Mouse (Mus musculus): ENCODE measurements around the gene Ssr2. TPM values are rescaled to one million over a fixed set of nuclear protein-coding genes. Genes with fewer than 3 reads are reported as not detected.

The Ssr2 gene
- total and polyA plus RNA-seq, 2 experiments from 2014 or later: 196 to 236 TPM

DNA sequence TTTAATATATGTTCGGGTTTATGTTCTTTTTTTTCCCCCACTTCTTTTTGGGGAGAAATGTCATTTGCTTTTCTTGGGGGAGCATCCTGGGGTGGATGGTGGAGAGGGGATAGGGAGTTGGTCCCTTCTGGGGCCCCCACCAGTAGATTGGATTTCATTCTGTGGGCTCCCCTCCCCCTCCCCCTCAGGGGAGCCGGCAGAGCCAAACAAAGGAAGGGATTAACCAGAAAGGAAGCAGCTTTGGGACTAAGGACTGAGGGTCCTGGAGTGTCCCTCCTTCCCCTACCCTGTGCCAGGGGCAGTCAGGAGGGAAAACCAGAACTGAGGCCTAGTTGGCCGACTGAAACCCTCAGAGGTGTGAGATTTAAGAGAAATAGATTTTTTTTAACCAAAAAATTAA, 36.3 kb upstream of the Ssr2 start:
- Histone ChIP-seq H3K4me2 (ENCODE audit: low read depth, low read length, poor library complexity, severe bottlenecking) (no peak overlapping the region), H3K9me3 (ENCODE audit: low read length) (no peaks in the 10 kb centered on the region), H3K27ac (ENCODE audit: low read depth, low read length) (peak overlapping the region; percentile 47; the same call in 1 of the 2 replicates), H3K36me3 (ENCODE audit: insufficient read depth, low read length) (peaks cover 23% of the 10 kb centered on the region), H3K4me3 (ENCODE audit: low read depth, low read length) (no peak overlapping the region), H3K27me3 (ENCODE audit: insufficient read depth, low read length) (no peaks in the 10 kb centered on the region), H3K4me1 (ENCODE audit: insufficient read depth, low read length) (peaks cover 19% of the 10 kb centered on the region), H3K9ac (replicated peaks; ENCODE audit: low read length, poor library complexity, severe bottlenecking) (no peak overlapping the region)
- no peak for ATAC-seq (ENCODE audit: low FRiP score)
- TF ChIP-seq CTCF (IDR thresholded peaks at IDR 0.05): no peak
- 4% methylated on average over 3 of the region's 3 CpGs for WGBS
- DNase-seq (ENCODE audit: low spot score): peak; percentile 39

DNA sequence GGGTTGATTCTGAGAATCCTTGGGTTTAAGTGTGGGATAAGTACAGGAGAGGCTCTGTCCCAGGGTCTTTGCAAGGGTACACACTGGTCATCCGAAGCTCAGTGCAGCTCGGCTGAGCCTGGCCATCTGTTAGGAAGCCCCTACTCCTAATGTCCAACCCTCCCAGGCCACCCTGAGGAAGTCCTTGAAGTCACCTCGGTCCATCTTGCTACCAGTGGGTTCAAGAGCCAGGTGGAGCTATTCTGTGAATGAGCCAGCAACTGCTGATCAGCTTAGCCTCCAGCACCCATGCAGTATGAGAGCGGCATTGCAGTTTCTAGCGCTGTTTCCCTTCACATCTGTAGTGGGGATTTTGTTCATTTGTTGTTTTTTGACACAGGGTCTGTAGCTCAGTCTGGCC, 35.6 kb upstream of the Ssr2 start:
- Histone ChIP-seq H3K9ac (replicated peaks; ENCODE audit: low read length, poor library complexity, severe bottlenecking) (no peak overlapping the region), H3K27me3 (ENCODE audit: insufficient read depth, low read length) (no peaks in the 10 kb centered on the region), H3K27ac (ENCODE audit: low read depth, low read length) (peak overlapping the region; percentile 65), H3K9me3 (ENCODE audit: low read length) (no peaks in the 10 kb centered on the region), H3K4me3 (ENCODE audit: low read depth, low read length) (no peak overlapping the region), H3K4me2 (ENCODE audit: low read depth, low read length, poor library complexity, severe bottlenecking) (no peak overlapping the region), H3K36me3 (ENCODE audit: insufficient read depth, low read length) (peaks cover 23% of the 10 kb centered on the region), H3K4me1 (ENCODE audit: insufficient read depth, low read length) (peaks cover 13% of the 10 kb centered on the region)
- TF ChIP-seq CTCF (IDR thresholded peaks at IDR 0.05): peak; percentile 34
- DNase-seq (ENCODE audit: low spot score): peak; percentile 44
- no peak for ATAC-seq (ENCODE audit: low FRiP score)
- whole genome bisulfite sequencing: 36% methylated on average over 5 of the region's 5 CpGs

DNA sequence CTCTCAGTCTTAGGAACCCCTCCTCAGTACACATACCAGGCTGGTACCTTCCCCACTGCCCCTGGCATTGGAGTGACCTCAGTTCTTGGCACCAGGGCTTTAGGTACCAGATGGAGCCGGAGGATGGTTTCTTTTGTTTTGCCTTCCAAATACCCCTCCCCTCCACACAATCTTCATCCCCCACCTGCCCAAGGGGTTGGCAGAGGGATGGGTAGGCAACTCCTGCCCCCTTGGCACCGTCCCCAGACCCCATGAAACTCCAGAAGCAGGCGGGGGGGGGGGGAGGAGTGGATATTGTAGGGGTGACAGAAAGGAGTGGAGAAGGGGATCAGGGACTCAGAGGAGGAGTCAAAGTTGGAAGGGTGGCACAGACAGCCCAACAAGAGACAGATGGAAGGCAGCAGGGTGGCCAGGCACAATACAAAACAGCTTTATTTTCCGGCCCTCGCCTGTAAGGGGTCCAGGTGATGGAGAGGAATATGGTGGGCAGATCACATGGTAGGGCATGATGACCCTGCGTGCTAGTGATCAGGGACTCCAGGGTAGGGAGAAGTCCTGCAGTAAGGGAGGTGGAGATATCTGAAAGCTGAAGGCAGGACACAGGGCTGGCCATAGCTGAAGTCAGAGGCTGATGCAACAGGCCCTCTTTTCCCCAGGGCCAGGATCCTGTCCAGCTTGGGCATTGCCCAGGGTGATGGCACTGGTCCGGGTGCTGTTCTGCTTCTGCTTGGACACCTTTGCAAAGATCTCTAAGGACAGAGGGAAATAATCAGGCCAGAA, 33.9 kb upstream of the Ssr2 start:
- Histone ChIP-seq H3K4me3 (ENCODE audit: low read depth, low read length) (no peak overlapping the region), H3K36me3 (ENCODE audit: insufficient read depth, low read length) (peaks cover 15% of the 10 kb centered on the region), H3K9ac (replicated peaks; ENCODE audit: low read length, poor library complexity, severe bottlenecking) (no peak overlapping the region), H3K4me1 (ENCODE audit: insufficient read depth, low read length) (peaks cover 3% of the 10 kb centered on the region; the same call in 1 of the 2 replicates), H3K27ac (ENCODE audit: low read depth, low read length) (peak overlapping the region; percentile 38; the same call in 1 of the 2 replicates), H3K4me2 (ENCODE audit: low read depth, low read length, poor library complexity, severe bottlenecking) (no peak overlapping the region), H3K27me3 (ENCODE audit: insufficient read depth, low read length) (no peaks in the 10 kb centered on the region), H3K9me3 (ENCODE audit: low read length) (no peaks in the 10 kb centered on the region)
- 50% methylated on average over 7 of the region's 7 CpGs for WGBS
- TF ChIP-seq CTCF (IDR thresholded peaks at IDR 0.05): no peak
- ATAC-seq (ENCODE audit: low FRiP score) (peak; percentile 22), DNase-seq (ENCODE audit: low spot score) (peak; percentile 83)

DNA sequence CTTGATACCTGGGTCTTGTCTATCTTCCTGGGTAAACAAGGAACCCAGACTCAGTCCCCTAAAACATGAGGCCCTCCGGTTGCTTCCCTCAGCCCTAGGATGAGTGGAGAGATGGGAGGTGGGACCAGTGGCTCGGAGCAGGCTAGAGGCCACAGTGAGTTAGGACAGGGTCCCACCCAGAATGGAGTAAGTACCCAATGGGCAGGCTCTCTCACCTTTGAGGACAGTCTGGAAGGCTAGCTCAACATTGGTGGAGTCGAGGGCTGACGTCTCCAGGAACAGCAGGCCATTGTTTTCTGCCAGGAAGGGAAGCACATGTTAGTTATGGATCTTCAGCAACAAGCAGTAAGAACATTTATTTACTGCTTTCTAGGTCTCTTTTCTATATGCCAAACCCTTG, 33.2 kb upstream of the Ssr2 start:
- Histone ChIP-seq H3K4me3 (ENCODE audit: low read depth, low read length) (no peak overlapping the region), H3K9me3 (ENCODE audit: low read length) (no peaks in the 10 kb centered on the region), H3K9ac (replicated peaks; ENCODE audit: low read length, poor library complexity, severe bottlenecking) (no peak overlapping the region), H3K4me1 (ENCODE audit: insufficient read depth, low read length) (no peaks in the 10 kb centered on the region; the same call in 1 of the 2 replicates), H3K27ac (ENCODE audit: low read depth, low read length) (no peak overlapping the region), H3K4me2 (ENCODE audit: low read depth, low read length, poor library complexity, severe bottlenecking) (no peak overlapping the region), H3K36me3 (ENCODE audit: insufficient read depth, low read length) (peaks cover 12% of the 10 kb centered on the region), H3K27me3 (ENCODE audit: insufficient read depth, low read length) (no peaks in the 10 kb centered on the region)
- no peak for TF ChIP-seq CTCF (IDR thresholded peaks at IDR 0.05)
- WGBS: 83% methylated on average over 4 of the region's 4 CpGs
- DNase-seq (ENCODE audit: low spot score) (no peak), ATAC-seq (ENCODE audit: low FRiP score) (no peak)

GRCm38 (mm10) chr3:88543174-88543573, 32.5 kb upstream of the Ssr2 start:
- Histone ChIP-seq H3K27ac (ENCODE audit: low read depth, low read length) (no peak overlapping the region), H3K4me3 (ENCODE audit: low read depth, low read length) (no peak overlapping the region), H3K4me1 (ENCODE audit: insufficient read depth, low read length) (no peaks in the 10 kb centered on the region; the same call in 1 of the 2 replicates), H3K36me3 (ENCODE audit: insufficient read depth, low read length) (peaks cover 7% of the 10 kb centered on the region), H3K27me3 (ENCODE audit: insufficient read depth, low read length) (no peaks in the 10 kb centered on the region), H3K9me3 (ENCODE audit: low read length) (no peaks in the 10 kb centered on the region), H3K4me2 (ENCODE audit: low read depth, low read length, poor library complexity, severe bottlenecking) (no peak overlapping the region), H3K9ac (replicated peaks; ENCODE audit: low read length, poor library complexity, severe bottlenecking) (no peak overlapping the region)
- TF ChIP-seq CTCF (IDR thresholded peaks at IDR 0.05): no peak
- ATAC-seq (ENCODE audit: low FRiP score): no peak
- no peak for DNase-seq (ENCODE audit: low spot score)
- 87% methylated on average over 8 of the region's 8 CpGs for whole genome bisulfite sequencing

GRCm38 (mm10) chr3:88543651-88544410, 31.8 kb upstream of the Ssr2 start:
- H3K27me3 ChIP-seq (ENCODE audit: insufficient read depth, low read length): no peaks in the 10 kb centered on the region
- no peak for TF ChIP-seq CTCF (IDR thresholded peaks at IDR 0.05)
- WGBS: 76% methylated on average over 5 of the region's 5 CpGs
- no peak for ATAC-seq (ENCODE audit: low FRiP score)
- H3K4me2 ChIP-seq (ENCODE audit: low read depth, low read length, poor library complexity, severe bottlenecking): no peak overlapping the region
- H3K9me3 ChIP-seq (ENCODE audit: low read length): no peaks in the 10 kb centered on the region
- no peaks in the 10 kb centered on the region for H3K4me1 ChIP-seq (ENCODE audit: insufficient read depth, low read length)
- H3K36me3 ChIP-seq (ENCODE audit: insufficient read depth, low read length): 0 out of 2 replicates have a peak, but pooled peaks cover under 1% of the 10 kb centered on the region
- no peak overlapping the region for H3K4me3 ChIP-seq (ENCODE audit: low read depth, low read length)
- H3K9ac ChIP-seq (replicated peaks; ENCODE audit: low read length, poor library complexity, severe bottlenecking): no peak overlapping the region
- no peak overlapping the region for H3K27ac ChIP-seq (ENCODE audit: low read depth, low read length)
- DNase-seq (ENCODE audit: low spot score): no peak
